17 mouse cellular contexts compared by ENCODE assay signal in the genomic region with DNA sequence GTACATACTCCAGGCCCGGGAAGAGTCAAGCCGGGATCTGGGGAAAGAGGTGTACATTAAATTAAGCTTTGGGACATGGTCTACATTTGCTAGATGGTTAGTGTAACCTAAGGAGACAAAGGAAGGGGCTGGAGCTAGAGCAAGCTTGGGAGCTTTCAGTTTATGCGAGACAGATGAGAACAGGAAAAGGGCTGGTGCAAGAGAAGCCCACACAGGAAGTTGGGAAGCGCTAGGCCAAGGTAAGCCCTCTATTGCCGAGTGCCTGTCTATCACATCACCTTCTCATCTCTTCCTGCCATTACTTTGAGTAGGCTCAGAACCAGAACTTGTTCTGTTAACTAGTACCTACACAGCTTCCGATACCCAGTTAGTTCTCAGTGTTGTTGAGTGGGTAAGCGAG.
DNase-seq lines count a peak whose midpoint lies in the region; ATAC-seq and TF ChIP-seq lines count a peak whose summit lies in the region.
"Had no signal": no experiment of that assay in that cellular context is flagged by ENCODE, and none has a peak within 500 bp of the region (broad histone marks: within the 10 kb centered on the region; RNA-seq: fewer than 3 reads in every experiment).

No protein-coding gene starts in this region.

- no peak overlapping the region for H3K9ac ChIP-seq in liver, embryonic 16.5 days (ENCODE audit: low read depth, low read length)
- H3K9ac ChIP-seq: embryonic facial prominence, embryonic 12.5 days; limb, embryonic 15.5 days; stomach, embryonic 15.5 days had no signal

- no peak overlapping the region for H3K4me3 ChIP-seq in spleen, adult 2 months (ENCODE audit: extremely low read depth, insufficient read depth, insufficient read length)
- H3K4me3 ChIP-seq in embryonic facial prominence, embryonic 10.5 days, result no peak overlapping the region
- no peak overlapping the region for H3K4me3 ChIP-seq in liver, embryonic 16.5 days (ENCODE audit: low read depth, low read length)
- H3K4me3 ChIP-seq: embryonic facial prominence, embryonic 12.5 days; forebrain, embryonic 10.5 days; left cerebral cortex, adult 2 months; limb, embryonic 15.5 days; stomach, embryonic 15.5 days had no signal

- 0 out of 2 replicates have a peak overlapping the region, but pooled peaks have one; percentile 27 for H3K27ac ChIP-seq in spleen, adult 2 months (ENCODE audit: insufficient read depth, low read length)
- 0 out of 2 replicates have a peak overlapping the region, but pooled peaks have one; percentile 40 for H3K27ac ChIP-seq in embryonic facial prominence, embryonic 10.5 days (replicated peaks)
- peak overlapping the region; percentile 26; the same call in 1 of the 2 replicates for H3K27ac ChIP-seq in liver, embryonic 16.5 days (ENCODE audit: low read length)
- H3K27ac ChIP-seq: embryonic facial prominence, embryonic 12.5 days; forebrain, embryonic 10.5 days; left cerebral cortex, adult 2 months; limb, embryonic 15.5 days; macrophage; stomach, embryonic 15.5 days had no signal

- peaks cover 12% of the 10 kb centered on the region for H3K4me1 ChIP-seq in spleen, adult 2 months (ENCODE audit: control insufficient read depth, insufficient read depth, insufficient read length)
- peaks cover 30% of the 10 kb centered on the region for H3K4me1 ChIP-seq in embryonic facial prominence, embryonic 10.5 days
- H3K4me1 ChIP-seq in liver, embryonic 16.5 days (ENCODE audit: control insufficient read depth, low read depth, low read length), result peaks cover 31% of the 10 kb centered on the region

- no peak for TF ChIP-seq POLR2A in spleen, adult 2 months (IDR thresholded peaks at IDR 0.05; ENCODE audit: low read depth, low read length)

- H3K9me3 ChIP-seq in embryonic facial prominence, embryonic 10.5 days, result no peaks in the 10 kb centered on the region
- no peaks in the 10 kb centered on the region for H3K9me3 ChIP-seq in liver, embryonic 16.5 days (replicated peaks; ENCODE audit: control insufficient read depth, low read length)
- H3K9me3 ChIP-seq: embryonic facial prominence, embryonic 12.5 days; forebrain, embryonic 10.5 days; limb, embryonic 15.5 days; stomach, embryonic 15.5 days had no signal

- no peak overlapping the region for H3K4me2 ChIP-seq in liver, embryonic 16.5 days (ENCODE audit: low read depth, low read length)
- H3K4me2 ChIP-seq: embryonic facial prominence, embryonic 12.5 days; limb, embryonic 15.5 days; stomach, embryonic 15.5 days had no signal

- H3K27me3 ChIP-seq in spleen, adult 2 months (ENCODE audit: control insufficient read depth, insufficient read depth, low read length), result no peaks in the 10 kb centered on the region
- no peaks in the 10 kb centered on the region for H3K27me3 ChIP-seq in embryonic facial prominence, embryonic 10.5 days (replicated peaks; ENCODE audit: low read depth, poor library complexity, severe bottlenecking)
- no peaks in the 10 kb centered on the region for H3K27me3 ChIP-seq in liver, embryonic 16.5 days (ENCODE audit: control insufficient read depth, insufficient read depth, low read depth, low read length)
- H3K27me3 ChIP-seq: embryonic facial prominence, embryonic 12.5 days; limb, embryonic 15.5 days; stomach, embryonic 15.5 days had no signal

- no peak for ATAC-seq in liver, embryonic 16.5 days (ENCODE audit: low read depth)
- ATAC-seq: intestine, postnatal 0 days had no signal

- no peaks in the 10 kb centered on the region for H3K36me3 ChIP-seq in spleen, adult 2 months (ENCODE audit: control insufficient read depth, insufficient read depth, low read length)
- peaks cover 20% of the 10 kb centered on the region for H3K36me3 ChIP-seq in embryonic facial prominence, embryonic 10.5 days (replicated peaks)
- peaks cover 2% of the 10 kb centered on the region; the same call in 1 of the 2 replicates for H3K36me3 ChIP-seq in liver, embryonic 16.5 days (ENCODE audit: control insufficient read depth, insufficient read depth)
- H3K36me3 ChIP-seq: embryonic facial prominence, embryonic 12.5 days; limb, embryonic 15.5 days; stomach, embryonic 15.5 days had no signal

- no peak for DNase-seq in spleen, adult 2 months (ENCODE audit: low read depth in 1 of 2, low spot score in 2 of 2)
- DNase-seq in spleen, adult 12 weeks (ENCODE audit: low spot score), result no peak
- no peak for DNase-seq in embryonic facial prominence, embryonic 10.5 days (ENCODE audit: low spot score)
- DNase-seq in thymus, postnatal 36 days, result peak; percentile 32 to 37
- no peak for DNase-seq in gastrocnemius, postnatal 10 days
- DNase-seq in testis, postnatal 10 days (ENCODE audit: low spot score), result no peak
- no peak for DNase-seq in cerebellum, adult 11 months
- DNase-seq: cerebellum, adult 8-10 months; heart, postnatal 4 days had no signal

- WGBS in spleen, adult 2 months, result 34% methylated on average over 7 of the region's 7 CpGs
- 68% methylated on average over 7 of the region's 7 CpGs for WGBS in embryonic facial prominence, embryonic 10.5 days
- 34% methylated on average over 7 of the region's 7 CpGs for WGBS in liver, embryonic 16.5 days (ENCODE audit: insufficient replicate concordance)

- TF ChIP-seq CTCF in spleen, adult 2 months (IDR thresholded peaks at IDR 0.05; ENCODE audit: extremely low read depth, insufficient read depth, insufficient read length, insufficient replicate concordance), result no peak

Comparison
In these comparisons a context has a peak if more than half of its experiments do, and no peak if none do; other contexts are left out.
1. DNase-seq: peak in thymus, postnatal 36 days (2 of 2); none in spleen, adult 2 months (0 of 2), spleen, adult 12 weeks (single experiment), embryonic facial prominence, embryonic 10.5 days (single experiment), gastrocnemius, postnatal 10 days (single experiment), testis, postnatal 10 days (single experiment) and cerebellum, adult 11 months (single experiment).
2. Peak in every context shown above with its lines, with median percentiles within 50 percentile points of each other: H3K27ac ChIP-seq.